ENCODE assay signal across 12 mouse cellular contexts in genomic region chr2:143918831-143919502, GRCm38 (mm10). TPM values are rescaled to one million over a fixed set of nuclear protein-coding genes. Genes with fewer than 3 reads are reported as not detected.
A peak's percentile ranks its signal among the peaks of the same experiment; 100 is the strongest.
DNase-seq lines count a peak whose midpoint lies in the region; ATAC-seq lines count a peak whose summit lies in the region.
"Had no signal": no experiment of that assay in that cellular context is flagged by ENCODE, and none has a peak within 500 bp of the region (broad histone marks: within the 10 kb centered on the region; RNA-seq: fewer than 3 reads in every experiment).

No protein-coding gene starts in this region.

- no peak overlapping the region for H3K4me3 ChIP-seq in heart, embryonic 15.5 days

- H3K4me2 ChIP-seq in heart, embryonic 15.5 days, result peak overlapping the region; percentile 73
- H3K4me2 ChIP-seq: midbrain, embryonic 11.5 days had no signal

- H3K27ac ChIP-seq in heart, embryonic 15.5 days, result peak overlapping the region; percentile 18; the same call in 1 of the 2 replicates
- H3K27ac ChIP-seq: hindbrain, postnatal 0 days had no signal

- H3K9ac ChIP-seq in heart, embryonic 15.5 days, result no peak overlapping the region

- H3K27me3 ChIP-seq in heart, embryonic 15.5 days, result no peaks in the 10 kb centered on the region

- H3K4me1 ChIP-seq in heart, embryonic 15.5 days (replicated peaks), result peaks cover 43% of the 10 kb centered on the region

- WGBS in heart, embryonic 15.5 days, result 40% methylated on average over 4 of the region's 4 CpGs

- no peak for DNase-seq in heart, adult 9 months (ENCODE audit: low spot score in 2 of 2)
- DNase-seq in 416B (ENCODE audit: low read depth) (peak; percentile 48), ES-CJ7 (ENCODE audit: low read depth, low spot score) (peak; percentile 55)
- DNase-seq in kidney, postnatal 14 days, result peak; percentile 30
- DNase-seq in thymus, postnatal 0 days (ENCODE audit: low spot score), result no peak
- DNase-seq in ovary, postnatal 10 days (ENCODE audit: low spot score), result no peak
- DNase-seq: adrenal gland, postnatal 14 days; right cerebral cortex, postnatal 4 days; thymus, postnatal 4 days had no signal

- H3K9me3 ChIP-seq in heart, embryonic 15.5 days (replicated peaks), result no peaks in the 10 kb centered on the region

- no peak for ATAC-seq in heart, embryonic 15.5 days (replicated peaks; ENCODE audit: insufficient number of reproducible peaks, insufficient read depth, low FRiP score, low read depth)
- ATAC-seq: hindbrain, postnatal 0 days had no signal

- H3K36me3 ChIP-seq in heart, embryonic 15.5 days, result no peaks in the 10 kb centered on the region

RNA-seq across cellular contexts. Expression of gene Dstn, which starts 3.8 kb away (rescaled TPM):
- 779 and 868 TPM in 2 replicates for polyA plus RNA-seq in heart, embryonic 15.5 days (2015; fragmentation: Nextera tagmentation; extraction: Ambion mirVana)
- polyA plus RNA-seq in thymus, postnatal 0 days (2015; fragmentation: Nextera tagmentation; extraction: Ambion mirVana), result 205 and 225 TPM in 2 replicates

RNA-seq across cellular contexts. Expression of gene Bfsp1, which starts 56.0 kb away (rescaled TPM):
- 1.5 and 1.8 TPM in 2 replicates for polyA plus RNA-seq in heart, embryonic 15.5 days (2015; fragmentation: Nextera tagmentation; extraction: Ambion mirVana)
- 0.62 and 0.66 TPM in 2 replicates for polyA plus RNA-seq in thymus, postnatal 0 days (2015; fragmentation: Nextera tagmentation; extraction: Ambion mirVana)

Comparison
In these comparisons a context has a peak if more than half of its experiments do, and no peak if none do; other contexts are left out.
1. DNase-seq: peak in 416B (single experiment), ES-CJ7 (single experiment) and kidney, postnatal 14 days (single experiment); none in heart, adult 9 months (0 of 2), thymus, postnatal 0 days (single experiment) and ovary, postnatal 10 days (single experiment).